Mouse (Mus musculus) midbrain, embryonic 11.5 days (tissue): ENCODE data around the gene Gm29609. TPM values are rescaled to one million over a fixed set of nuclear protein-coding genes. Genes with fewer than 3 reads are reported as not detected.

Experiments
- ATAC-seq: fragments of 200-750 bp; cut with Nextera tagmentation; 2 replicates; pipeline ENCODE4 v1.8.0; 2017; ENCODE audit warnings: moderate TSS enrichment, moderate library complexity; ENCODE audit not compliant: low FRiP score
- DNase-seq: peaks from one replicate; pipeline ENCODE4 v3.0.0; 2015; ENCODE audit warnings: low spot score; ENCODE audit errors: missing footprints
- H3K27ac ChIP-seq: fragments of 300-500 bp; sonication (generic); 2 replicates; pipeline ENCODE4 v1.5.1; 2014; ENCODE audit warnings: low read depth, low read length
- H3K27me3 ChIP-seq: fragments of 300-500 bp; sonication (generic); 2 replicates; pipeline ENCODE4 v1.6.1; 2014; ENCODE audit warnings: mild to moderate bottlenecking, low read length, moderate library complexity, mixed read lengths; ENCODE audit not compliant: control insufficient read depth, insufficient read depth
- H3K36me3 ChIP-seq: fragments of 300-500 bp; sonication (generic); 2 replicates; pipeline ENCODE4 v1.6.1; 2014; ENCODE audit warnings: mild to moderate bottlenecking, low read length, moderate library complexity, mixed read lengths; ENCODE audit not compliant: control insufficient read depth, insufficient read depth
- H3K4me1 ChIP-seq: fragments of 300-500 bp; sonication (generic); 2 replicates; pipeline ENCODE4 v1.6.1; 2014; ENCODE audit warnings: low read length; ENCODE audit not compliant: control insufficient read depth, insufficient read depth
- H3K4me2 ChIP-seq: fragments of 300-500 bp; sonication (generic); 2 replicates; pipeline ENCODE4 v1.6.1; 2014; ENCODE audit warnings: mild to moderate bottlenecking, moderate library complexity
- H3K4me3 ChIP-seq: fragments of 300-500 bp; sonication (generic); 2 replicates; pipeline ENCODE4 v1.5.1; 2014; ENCODE audit warnings: low read depth, low read length
- H3K9ac ChIP-seq: fragments of 300-500 bp; sonication (generic); 2 replicates; pipeline ENCODE4 v1.6.1; 2014; ENCODE audit warnings: low read length
- H3K9me3 ChIP-seq: fragments of 300-500 bp; sonication (generic); 2 replicates; pipeline ENCODE4 v1.6.1; 2016; ENCODE audit warnings: low read length; ENCODE audit not compliant: control insufficient read depth
- WGBS: fragments of 180-500 bp; shearing (Covaris S2); extraction: QIAGEN DNeasy Blood & Tissue Kit; methylation state at CpG from one replicate; pipeline ENCODE4 v1.1.7; 2014; 5-methylcytosine and 5-hydroxymethylcytosine counted together
- polyA plus RNA-seq: library from polyadenylated mRNA; unstranded; fragments of >200 nt; fragmentation: Nextera tagmentation; extraction: Ambion mirVana; gene quantifications from 2 replicates; pipeline ENCODE4 v1.2.1, GENCODE M21; 2014

The Gm29609 gene
- polyA plus RNA-seq, 1 experiment from 2014 or later, result 0.78 TPM

DNA sequence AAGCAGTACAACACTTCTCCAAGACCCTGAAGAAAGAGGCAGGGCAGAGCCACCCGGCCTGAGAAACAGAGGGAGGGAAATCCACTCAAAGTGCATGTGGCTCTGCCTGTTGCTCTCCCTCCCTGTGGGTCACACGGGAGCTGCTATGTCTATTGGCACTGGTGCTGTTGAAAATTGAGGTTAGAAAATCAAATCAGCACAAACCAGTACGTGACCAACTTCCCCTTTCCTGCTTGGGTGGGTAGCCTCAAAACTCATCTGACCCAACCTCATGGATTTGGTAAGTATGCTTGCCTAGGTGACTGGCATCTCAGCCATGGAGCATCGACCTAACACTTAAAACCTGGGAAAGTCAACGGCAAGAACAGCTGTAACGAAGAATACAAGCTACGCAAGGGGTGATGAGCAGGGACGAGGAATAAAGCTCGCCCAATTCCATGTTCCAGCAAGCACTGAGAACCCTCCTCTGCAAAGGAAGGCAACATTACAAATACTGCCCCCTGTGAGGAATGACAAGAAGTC is 73.8 kb downstream of the Gm29609 start, which contains the start of gene Dnajc5g:
Gene Dnajc5g, plus strand, starts transcription at position 472 of the 522 bp plus-strand sequence.
- no peaks in the 10 kb centered on the region for H3K9me3 ChIP-seq
- no peak within 1 kb of the TSS for H3K9ac ChIP-seq
- no peaks in the 10 kb centered on the region for H3K36me3 ChIP-seq
- no peaks in the 10 kb centered on the region for H3K27me3 ChIP-seq
- no peak within 1 kb of the TSS for H3K4me3 ChIP-seq
- DNase-seq (no peak), ATAC-seq (no peak)
- 87% methylated on average over 9 of the region's 9 CpGs for WGBS
- no peak within 1 kb of the TSS for H3K4me2 ChIP-seq
- no peak within 1 kb of the TSS for H3K27ac ChIP-seq
- H3K4me1 ChIP-seq, result no peaks in the 10 kb centered on the region

DNA sequence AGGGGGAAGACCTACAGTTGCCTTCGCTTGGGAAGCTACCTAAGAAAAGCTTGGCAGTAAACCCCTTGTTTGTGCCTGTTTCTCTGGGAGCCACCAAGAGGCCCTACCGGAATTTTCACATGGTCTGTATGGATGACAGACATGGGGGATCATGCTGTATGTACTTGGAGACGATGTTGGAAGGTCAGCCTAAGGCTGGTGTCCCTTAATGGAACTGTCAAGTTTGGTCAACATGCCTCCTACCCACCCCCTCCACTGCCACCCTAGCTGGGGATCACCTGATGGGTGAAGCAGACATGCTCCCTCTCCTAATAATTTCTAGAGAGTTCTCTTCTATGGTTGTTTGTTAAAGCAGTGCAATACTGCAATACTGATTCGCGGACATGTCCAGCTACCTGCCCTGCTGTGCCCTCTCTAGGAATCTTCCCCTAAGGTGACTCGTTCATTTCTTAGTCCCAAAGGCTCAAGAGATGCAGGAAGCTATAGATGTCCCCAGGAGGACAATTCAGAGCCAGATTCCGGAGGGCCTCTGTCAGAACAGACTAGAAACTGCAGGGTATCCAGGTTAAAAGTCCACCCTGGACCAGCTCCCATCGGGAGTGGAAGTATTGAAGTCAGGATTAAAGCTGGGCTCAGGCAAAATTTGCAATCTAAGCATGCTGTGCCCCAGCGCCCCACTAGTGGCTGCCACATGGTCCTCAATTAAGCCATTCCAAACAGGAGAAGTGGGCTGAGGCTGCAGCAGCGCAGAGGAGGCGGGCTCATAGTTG is 83.8 kb downstream of the Gm29609 start:
- no peaks in the 10 kb centered on the region for H3K36me3 ChIP-seq
- no peak; the same call in 1 of the 2 replicates for ATAC-seq
- peaks cover 20% of the 10 kb centered on the region for H3K4me1 ChIP-seq
- H3K4me3 ChIP-seq, result no peak overlapping the region
- H3K9ac ChIP-seq, result no peak overlapping the region
- peak overlapping the region; percentile 34 for H3K4me2 ChIP-seq
- 23% methylated on average over 11 of the region's 11 CpGs for WGBS
- peak; percentile 91 for DNase-seq
- H3K27me3 ChIP-seq, result peaks cover 63% of the 10 kb centered on the region
- H3K9me3 ChIP-seq, result no peaks in the 10 kb centered on the region
- no peak overlapping the region for H3K27ac ChIP-seq

GRCm38 (mm10) chr5:31094799-31095691 is 84.7 kb downstream of the Gm29609 start:
- H3K36me3 ChIP-seq, result no peaks in the 10 kb centered on the region
- DNase-seq (peak; percentile 93), ATAC-seq (peak; percentile 33; the same call in 1 of the 2 replicates)
- H3K4me3 ChIP-seq, result peak overlapping the region; percentile 15
- H3K9me3 ChIP-seq, result no peaks in the 10 kb centered on the region
- WGBS, result under 1% methylated on average over 59 of the region's 59 CpGs
- no peak overlapping the region for H3K9ac ChIP-seq
- peak overlapping the region; percentile 34 for H3K4me2 ChIP-seq
- H3K4me1 ChIP-seq, result peaks cover 20% of the 10 kb centered on the region
- peaks cover 69% of the 10 kb centered on the region for H3K27me3 ChIP-seq
- H3K27ac ChIP-seq, result no peak overlapping the region

Other genes starting within 250 kb of the Gm29609 start
- 6.7 and 8.5 TPM in 2 replicates for gene Cgref1, start 234.3 kb downstream of the Gm29609 start, polyA plus RNA-seq
- gene Preb, start 219.6 kb downstream of the Gm29609 start, polyA plus RNA-seq, result 89.4 and 91.0 TPM in 2 replicates
- not detected in 2 replicates for gene Tcf23, start 211.2 kb downstream of the Gm29609 start, polyA plus RNA-seq
- 105 and 107 TPM in 2 replicates for gene Atraid, start 131.6 kb downstream of the Gm29609 start, polyA plus RNA-seq
- 7.3 and 8.3 TPM in 2 replicates for gene Slc5a6, start 131.0 kb downstream of the Gm29609 start, polyA plus RNA-seq
- gene Cad, start 125.1 kb downstream of the Gm29609 start, polyA plus RNA-seq, result 20.5 and 22.2 TPM in 2 replicates
- not detected in 2 replicates for gene Dnajc5g, start 73.6 kb downstream of the Gm29609 start, polyA plus RNA-seq
- gene Slc30a3, start 71.7 kb downstream of the Gm29609 start, polyA plus RNA-seq, result 6.9 and 7.2 TPM in 2 replicates
- not detected in 2 replicates for gene Trim54, start 63.2 kb downstream of the Gm29609 start, polyA plus RNA-seq
- not detected in 2 replicates for gene Ucn, start 41.1 kb downstream of the Gm29609 start, polyA plus RNA-seq
- gene Mpv17, start 25.7 kb downstream of the Gm29609 start, polyA plus RNA-seq, result 48.7 and 49.8 TPM in 2 replicates
- gene Gtf3c2, start 233 bp upstream of the Gm29609 start, polyA plus RNA-seq, result 71.9 and 72.5 TPM in 2 replicates
- 150 and 155 TPM in 2 replicates for gene Snx17, start 13.3 kb upstream of the Gm29609 start, polyA plus RNA-seq
- gene Eif2b4, start 13.5 kb upstream of the Gm29609 start, polyA plus RNA-seq, result 62.0 and 63.9 TPM in 2 replicates
- 4.2 and 6.5 TPM in 2 replicates for gene Zfp513, start 22.4 kb upstream of the Gm29609 start, polyA plus RNA-seq
- gene Ppm1g, start 40.8 kb upstream of the Gm29609 start, polyA plus RNA-seq, result 156 and 164 TPM in 2 replicates
- 147 and 148 TPM in 2 replicates for gene Nrbp1, start 61.0 kb upstream of the Gm29609 start, polyA plus RNA-seq
- gene Gm9970, start 61.3 kb upstream of the Gm29609 start, polyA plus RNA-seq, result 1.3 TPM in 1 of 2 replicates, not detected in the other
- 2.6 and 3.4 TPM in 2 replicates for gene Krtcap3, start 71.8 kb upstream of the Gm29609 start, polyA plus RNA-seq
- gene Ift172, start 111.2 kb upstream of the Gm29609 start, polyA plus RNA-seq, result 25.6 and 31.9 TPM in 2 replicates
- gene Fndc4, start 116.2 kb upstream of the Gm29609 start, polyA plus RNA-seq, result 43.3 and 54.0 TPM in 2 replicates
- 0.11 and 0.22 TPM in 2 replicates for gene Gckr, start 117.5 kb upstream of the Gm29609 start, polyA plus RNA-seq